Mouse (Mus musculus) forebrain, postnatal 0 days (tissue): ENCODE results near the gene Cfap97d1. TPM values are rescaled to one million over a fixed set of nuclear protein-coding genes. Genes with fewer than 3 reads are reported as not detected.

Experiments used
- ATAC-seq: fragments of 200-750 bp; cut with Nextera tagmentation; 2 replicates; pipeline ENCODE4 v1.8.0; 2017; ENCODE audit warnings: mild to moderate bottlenecking, moderate library complexity
- DNase-seq: peaks from one replicate; pipeline ENCODE4 v3.0.0-alpha.2; 2015
- H3K27ac ChIP-seq: fragments of 300-500 bp; sonication (generic); 2 replicates; pipeline ENCODE4 v1.5.1; 2014; ENCODE audit warnings: low read depth, mild to moderate bottlenecking, antibody characterized with exemption, low read length, moderate library complexity, mixed read lengths
- H3K27me3 ChIP-seq: fragments of 300-500 bp; sonication (generic); 2 replicates; pipeline ENCODE4 v1.6.1; 2014; ENCODE audit warnings: mild to moderate bottlenecking, low read length, mixed read lengths; ENCODE audit not compliant: insufficient read depth
- H3K36me3 ChIP-seq: fragments of 300-500 bp; sonication (generic); 2 replicates; pipeline ENCODE4 v1.6.1; 2014; ENCODE audit warnings: mild to moderate bottlenecking, moderate library complexity; ENCODE audit not compliant: insufficient read depth
- H3K4me1 ChIP-seq: fragments of 300-500 bp; sonication (generic); 2 replicates; pipeline ENCODE4 v1.6.1; 2014; ENCODE audit warnings: antibody characterized with exemption; ENCODE audit not compliant: insufficient read depth
- H3K4me2 ChIP-seq: fragments of 300-500 bp; sonication (generic); 2 replicates; pipeline ENCODE4 v1.6.1; 2014; ENCODE audit warnings: low read depth, mild to moderate bottlenecking, moderate library complexity
- H3K4me3 ChIP-seq: fragments of 300-500 bp; sonication (generic); 2 replicates; pipeline ENCODE4 v1.5.1; 2014; ENCODE audit warnings: low read depth, low read length, mixed read lengths
- H3K9ac ChIP-seq: fragments of 300-500 bp; sonication (generic); 2 replicates; pipeline ENCODE4 v1.6.1; 2014; ENCODE audit warnings: mild to moderate bottlenecking
- H3K9me3 ChIP-seq: fragments of 300-500 bp; sonication (generic); 2 replicates; pipeline ENCODE4 v1.6.1; 2016; ENCODE audit warnings: low read length
- CTCF ChIP-seq: sonication (generic); IDR thresholded peaks from 2 replicates; pipeline ENCODE4 v1.5.1; 2016; ENCODE audit warnings: antibody characterized with exemption, control low read depth, low read depth
- WGBS: fragments of 180-500 bp; shearing (Covaris S2); extraction: QIAGEN DNeasy Blood & Tissue Kit; methylation state at CpG from one replicate; pipeline ENCODE4 v1.1.7; 2014; 5-methylcytosine and 5-hydroxymethylcytosine counted together
- polyA plus RNA-seq: library from polyadenylated mRNA; unstranded; fragments of >200 nt; fragmentation: Nextera tagmentation; extraction: Ambion mirVana; gene quantifications from 2 replicates; pipeline ENCODE4 v1.2.1, GENCODE M21; 2015
- total RNA-seq: library from RNA; depleted of rRNA; stranded (reverse); fragments of >200 nt; gene quantifications from 2 replicates; pipeline ENCODE4 v1.2.3, GENCODE M21; 2014

Cfap97d1 gene
- total and polyA plus RNA-seq, 2 experiments from 2014 or later: not detected

DNA sequence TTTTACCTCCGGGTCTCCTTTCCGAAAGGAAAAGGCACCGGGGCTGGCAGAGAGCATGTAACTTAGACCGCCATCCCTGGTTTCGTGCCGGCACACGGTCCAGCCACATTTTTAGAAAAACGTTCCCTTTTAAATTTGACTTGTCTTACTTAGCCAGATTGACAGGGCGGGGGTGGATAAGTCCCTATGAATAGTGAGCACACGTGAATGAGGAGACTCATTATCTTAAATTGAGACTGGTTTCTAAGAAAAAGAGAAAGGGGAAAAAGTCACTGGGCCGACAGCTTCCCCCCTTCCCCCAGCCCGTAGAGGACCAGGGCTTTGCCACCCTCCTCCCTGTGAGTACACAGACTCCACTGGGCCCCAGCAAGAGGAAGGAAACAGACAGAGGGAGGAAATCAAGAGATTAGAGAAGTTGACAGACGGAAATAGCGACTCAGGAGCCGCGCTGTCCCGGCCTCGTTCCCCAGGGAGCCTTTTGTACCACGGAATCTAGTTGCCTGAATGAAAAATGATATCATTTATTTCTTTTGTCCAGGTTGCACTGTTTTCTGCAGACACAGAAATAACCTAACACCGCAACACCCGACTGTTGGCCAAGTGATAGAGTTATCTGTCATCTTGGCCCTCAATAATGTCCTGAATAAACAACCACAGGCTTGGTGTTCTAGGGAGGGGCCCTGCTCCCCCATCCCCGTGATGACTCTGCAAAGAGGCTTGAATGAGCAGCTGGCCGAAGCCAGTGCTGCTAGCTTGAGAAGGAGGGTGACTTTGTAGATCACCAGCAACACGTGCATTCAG lies 31.3 kb upstream of the Cfap97d1 start:
- H3K27me3 ChIP-seq: no peaks in the 10 kb centered on the region; the same call in 1 of the 2 replicates
- DNase-seq (no peak), ATAC-seq (no peak)
- H3K9me3 ChIP-seq: no peaks in the 10 kb centered on the region
- H3K9ac ChIP-seq: no peak overlapping the region
- no peak for TF ChIP-seq CTCF
- no peaks in the 10 kb centered on the region for H3K36me3 ChIP-seq
- no peak overlapping the region for H3K27ac ChIP-seq
- no peaks in the 10 kb centered on the region for H3K4me1 ChIP-seq
- H3K4me2 ChIP-seq: peak overlapping the region; percentile 5; the same call in 1 of the 2 replicates
- 15% methylated on average over 24 of the region's 24 CpGs for WGBS
- H3K4me3 ChIP-seq: no peak overlapping the region

DNA sequence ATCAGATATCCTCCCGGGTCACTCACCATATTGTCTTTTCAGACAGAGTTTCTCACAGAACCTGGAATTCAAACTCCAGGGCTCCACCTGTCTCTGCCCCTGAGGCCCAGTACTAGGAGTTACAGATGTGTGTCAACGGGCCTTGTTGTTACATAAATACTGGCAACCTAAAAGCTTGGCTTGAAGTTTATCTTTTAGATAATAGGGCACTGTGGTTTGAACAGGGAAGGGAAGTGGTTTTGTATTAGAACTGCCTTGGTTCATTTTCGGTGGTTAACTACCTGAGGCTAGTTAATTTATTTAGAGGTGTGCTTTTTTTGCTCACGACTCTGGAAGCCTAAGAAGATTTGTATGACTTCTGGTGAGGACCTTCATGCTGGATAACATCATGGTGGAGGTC lies 30.6 kb upstream of the Cfap97d1 start:
- Histone ChIP-seq H3K4me3 (no peak overlapping the region), H3K27me3 (no peaks in the 10 kb centered on the region; the same call in 1 of the 2 replicates), H3K4me1 (no peaks in the 10 kb centered on the region), H3K9ac (no peak overlapping the region), H3K9me3 (no peaks in the 10 kb centered on the region), H3K27ac (no peak overlapping the region), H3K36me3 (no peaks in the 10 kb centered on the region), H3K4me2 (no peak overlapping the region)
- DNase-seq (no peak), ATAC-seq (no peak)
- no peak for TF ChIP-seq CTCF
- 77% methylated on average over 4 of the region's 4 CpGs for WGBS

- Histone ChIP-seq H3K36me3 (no peaks in the 10 kb centered on the region), H3K27ac (no peak overlapping the region), H3K4me1 (no peaks in the 10 kb centered on the region), H3K27me3 (peaks cover 11% of the 10 kb centered on the region), H3K9me3 (no peaks in the 10 kb centered on the region), H3K4me3 (no peak overlapping the region), H3K9ac (no peak overlapping the region), H3K4me2 (no peak overlapping the region)
- 37% methylated on average over 5 of the region's 5 CpGs for WGBS
- TF ChIP-seq CTCF: no peak
- DNase-seq (no peak), ATAC-seq (peak; percentile 60; the same call in 1 of the 2 replicates)
Measured at GRCm38 (mm10) chr11:101957476-101957875, 26.6 kb upstream of the Cfap97d1 start.

GRCm38 (mm10) chr11:101963043-101963442 lies 21.0 kb upstream of the Cfap97d1 start:
- Histone ChIP-seq H3K9me3 (no peaks in the 10 kb centered on the region), H3K9ac (peak overlapping the region; percentile 60), H3K36me3 (no peaks in the 10 kb centered on the region), H3K27me3 (peaks cover 44% of the 10 kb centered on the region), H3K4me3 (peak overlapping the region; percentile 52), H3K4me2 (peak overlapping the region; percentile 94), H3K4me1 (peaks cover 6% of the 10 kb centered on the region; the same call in 1 of the 2 replicates), H3K27ac (no peak overlapping the region)
- no peak for TF ChIP-seq CTCF
- peak; percentile 7 for DNase-seq
- WGBS: 3% methylated on average over 11 of the region's 11 CpGs
- no peak for ATAC-seq

DNA sequence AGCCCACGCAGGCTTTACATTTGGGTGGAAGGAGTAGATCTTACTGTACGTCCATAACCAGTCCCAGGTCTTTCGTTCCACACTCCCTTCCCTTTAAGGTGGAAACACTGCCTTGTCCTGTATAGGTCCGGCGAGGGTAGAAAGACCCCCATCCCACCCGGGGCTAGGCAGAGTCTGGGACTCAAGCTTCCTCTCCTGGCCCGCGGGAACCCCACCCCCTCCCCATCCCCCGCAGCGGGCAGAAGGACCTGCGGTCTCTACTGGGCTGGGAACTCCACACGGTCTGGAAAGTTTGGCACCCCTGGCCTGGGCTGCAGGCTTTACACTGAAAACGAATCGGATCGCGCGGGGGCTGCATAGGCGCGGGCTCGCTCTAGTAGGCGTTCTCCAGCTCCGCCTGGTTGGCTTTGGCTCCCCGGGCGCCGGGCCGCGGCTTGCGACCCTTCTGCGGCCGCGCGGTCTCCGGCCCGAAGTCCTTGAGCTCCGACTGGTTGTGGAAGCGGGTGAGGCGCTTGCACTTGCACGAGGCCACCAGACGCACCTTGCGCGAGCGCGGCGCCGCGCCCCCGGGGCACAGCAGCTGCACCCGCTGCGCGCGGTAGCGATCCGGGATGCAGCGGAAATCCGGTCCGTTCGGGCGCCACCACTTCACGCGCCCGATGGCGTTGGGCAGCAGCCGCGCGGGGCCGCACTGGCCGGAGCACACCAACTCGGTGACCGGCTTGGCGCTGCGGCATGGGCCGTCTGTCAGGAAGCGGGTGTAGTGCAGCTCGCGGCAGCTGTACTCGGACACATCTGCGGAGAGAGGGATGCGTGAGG lies 20.4 kb upstream of the Cfap97d1 start:
- TF ChIP-seq CTCF: peak; percentile 9
- DNase-seq (peak; percentile 62), ATAC-seq (peak; percentile 69)
- Histone ChIP-seq H3K9me3 (no peaks in the 10 kb centered on the region), H3K4me3 (peak overlapping the region; percentile 52), H3K4me2 (peak overlapping the region; percentile 94), H3K4me1 (peaks cover 6% of the 10 kb centered on the region; the same call in 1 of the 2 replicates), H3K36me3 (no peaks in the 10 kb centered on the region), H3K9ac (peak overlapping the region; percentile 60), H3K27ac (no peak overlapping the region), H3K27me3 (peaks cover 48% of the 10 kb centered on the region)
- WGBS: under 1% methylated on average over 78 of the region's 78 CpGs

DNA sequence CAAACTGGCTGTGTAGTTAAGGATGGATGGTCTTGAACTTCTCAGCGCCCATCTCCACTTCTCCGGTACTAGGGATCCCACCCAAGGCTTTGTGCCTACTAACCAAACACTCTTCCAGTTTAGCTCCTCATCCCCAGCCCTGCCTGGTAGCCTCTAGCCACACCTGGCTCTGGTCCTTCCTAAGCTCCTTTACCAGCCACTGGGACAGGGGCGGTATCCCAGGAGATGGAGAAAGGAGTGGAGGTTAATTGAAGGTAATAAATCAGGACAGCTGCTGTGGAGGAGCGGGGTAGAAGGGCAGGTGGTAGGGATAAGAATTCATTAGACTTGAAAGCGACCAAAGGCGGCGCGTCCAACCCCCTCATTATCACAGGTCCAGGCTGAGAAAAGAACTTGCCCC lies 19.4 kb upstream of the Cfap97d1 start:
- 9% methylated on average over 8 of the region's 8 CpGs for WGBS
- peak overlapping the region; percentile 94; the same call in 1 of the 2 replicates for H3K4me2 ChIP-seq
- H3K9ac ChIP-seq: no peak overlapping the region
- H3K27me3 ChIP-seq: peaks cover 48% of the 10 kb centered on the region
- H3K4me1 ChIP-seq: peaks cover 6% of the 10 kb centered on the region; the same call in 1 of the 2 replicates
- TF ChIP-seq CTCF: no peak
- H3K4me3 ChIP-seq: no peak overlapping the region
- H3K27ac ChIP-seq: no peak overlapping the region
- ATAC-seq (no peak), DNase-seq (no peak)
- H3K36me3 ChIP-seq: no peaks in the 10 kb centered on the region
- H3K9me3 ChIP-seq: no peaks in the 10 kb centered on the region
